Mouse (Mus musculus): Measurements from ENCODE around the gene Mb21d2. TPM values are rescaled to one million over a fixed set of nuclear protein-coding genes. Genes with fewer than 3 reads are reported as not detected.

Mb21d2 gene
- polyA plus RNA-seq, 1 experiment from 2014 or later = 10.9 TPM

GRCm38 (mm10) chr16:28859009-28859288, 70.5 kb downstream of the Mb21d2 start:
- H3K27ac ChIP-seq (ENCODE audit: low read depth, low read length) = no peak overlapping the region
- H3K9ac ChIP-seq (ENCODE audit: low read length) = no peak overlapping the region
- no peak for ATAC-seq
- no peaks in the 10 kb centered on the region for H3K27me3 ChIP-seq (replicated peaks; ENCODE audit: control insufficient read depth, insufficient read depth, low read length)
- no peaks in the 10 kb centered on the region for H3K9me3 ChIP-seq (replicated peaks; ENCODE audit: control insufficient read depth, low read length)
- H3K4me1 ChIP-seq (ENCODE audit: control insufficient read depth, insufficient read depth, low read length) = peaks cover 12% of the 10 kb centered on the region
- H3K4me3 ChIP-seq (ENCODE audit: low read depth, low read length) = no peak overlapping the region
- DNase-seq (ENCODE audit: low spot score) = no peak
- H3K36me3 ChIP-seq (ENCODE audit: control insufficient read depth, insufficient read depth, low read length) = no peaks in the 10 kb centered on the region
- 78% methylated on average over 7 of the region's 7 CpGs for WGBS
- no peak overlapping the region for H3K4me2 ChIP-seq (ENCODE audit: low read length)

GRCm38 (mm10) chr16:28858210-28859008, 71.1 kb downstream of the Mb21d2 start:
- Histone ChIP-seq H3K4me2 (ENCODE audit: low read length) (no peak overlapping the region), H3K9ac (ENCODE audit: low read length) (no peak overlapping the region), H3K9me3 (replicated peaks; ENCODE audit: control insufficient read depth, low read length) (no peaks in the 10 kb centered on the region), H3K36me3 (ENCODE audit: control insufficient read depth, insufficient read depth, low read length) (no peaks in the 10 kb centered on the region), H3K27ac (ENCODE audit: low read depth, low read length) (no peak overlapping the region), H3K4me3 (ENCODE audit: low read depth, low read length) (no peak overlapping the region), H3K27me3 (replicated peaks; ENCODE audit: control insufficient read depth, insufficient read depth, low read length) (no peaks in the 10 kb centered on the region; the same call in 1 of the 2 replicates), H3K4me1 (ENCODE audit: control insufficient read depth, insufficient read depth, low read length) (peaks cover 12% of the 10 kb centered on the region)
- 68% methylated on average over 18 of the region's 18 CpGs for WGBS
- DNase-seq (ENCODE audit: low spot score) (no peak), ATAC-seq (no peak)

GRCm38 (mm10) chr16:28851409-28851821, 78.1 kb downstream of the Mb21d2 start:
- 6% methylated on average over 11 of the region's 11 CpGs for WGBS
- Histone ChIP-seq H3K27ac (ENCODE audit: low read depth, low read length) (no peak overlapping the region), H3K9ac (ENCODE audit: low read length) (no peak overlapping the region), H3K4me1 (ENCODE audit: control insufficient read depth, insufficient read depth, low read length) (peaks cover 5% of the 10 kb centered on the region), H3K4me3 (ENCODE audit: low read depth, low read length) (no peak overlapping the region), H3K36me3 (ENCODE audit: control insufficient read depth, insufficient read depth, low read length) (no peaks in the 10 kb centered on the region), H3K27me3 (replicated peaks; ENCODE audit: control insufficient read depth, insufficient read depth, low read length) (peaks cover 8% of the 10 kb centered on the region; the same call in 1 of the 2 replicates), H3K9me3 (replicated peaks; ENCODE audit: control insufficient read depth, low read length) (no peaks in the 10 kb centered on the region), H3K4me2 (ENCODE audit: low read length) (peak overlapping the region; percentile 30)
- DNase-seq (ENCODE audit: low spot score) (peak; percentile 93), ATAC-seq (peak; percentile 92)

GRCm38 (mm10) chr16:28850881-28851280, 78.6 kb downstream of the Mb21d2 start:
- peaks cover 8% of the 10 kb centered on the region; the same call in 1 of the 2 replicates for H3K27me3 ChIP-seq (replicated peaks; ENCODE audit: control insufficient read depth, insufficient read depth, low read length)
- H3K36me3 ChIP-seq (ENCODE audit: control insufficient read depth, insufficient read depth, low read length) = no peaks in the 10 kb centered on the region
- H3K4me3 ChIP-seq (ENCODE audit: low read depth, low read length) = no peak overlapping the region
- DNase-seq (ENCODE audit: low spot score) (peak; percentile 85), ATAC-seq (peak; percentile 81)
- H3K4me2 ChIP-seq (ENCODE audit: low read length) = peak overlapping the region; percentile 21; the same call in 1 of the 2 replicates
- H3K4me1 ChIP-seq (ENCODE audit: control insufficient read depth, insufficient read depth, low read length) = peaks cover 5% of the 10 kb centered on the region
- WGBS = 29% methylated on average over 14 of the region's 14 CpGs
- no peak overlapping the region for H3K9ac ChIP-seq (ENCODE audit: low read length)
- H3K9me3 ChIP-seq (replicated peaks; ENCODE audit: control insufficient read depth, low read length) = no peaks in the 10 kb centered on the region
- H3K27ac ChIP-seq (ENCODE audit: low read depth, low read length) = no peak overlapping the region

GRCm38 (mm10) chr16:28846123-28846522, 83.3 kb downstream of the Mb21d2 start:
- Histone ChIP-seq H3K4me2 (ENCODE audit: low read length) (no peak overlapping the region), H3K9ac (ENCODE audit: low read length) (no peak overlapping the region), H3K27ac (ENCODE audit: low read depth, low read length) (no peak overlapping the region), H3K4me1 (ENCODE audit: control insufficient read depth, insufficient read depth, low read length) (no peaks in the 10 kb centered on the region; the same call in 1 of the 2 replicates), H3K27me3 (replicated peaks; ENCODE audit: control insufficient read depth, insufficient read depth, low read length) (peaks cover 8% of the 10 kb centered on the region; the same call in 1 of the 2 replicates), H3K9me3 (replicated peaks; ENCODE audit: control insufficient read depth, low read length) (no peaks in the 10 kb centered on the region), H3K4me3 (ENCODE audit: low read depth, low read length) (no peak overlapping the region), H3K36me3 (ENCODE audit: control insufficient read depth, insufficient read depth, low read length) (no peaks in the 10 kb centered on the region)
- ATAC-seq (no peak), DNase-seq (ENCODE audit: low spot score) (no peak)
- 90% methylated on average over 11 of the region's 11 CpGs for WGBS

GRCm38 (mm10) chr16:28845336-28845735, 84.1 kb downstream of the Mb21d2 start:
- no peaks in the 10 kb centered on the region for H3K9me3 ChIP-seq (replicated peaks; ENCODE audit: control insufficient read depth, low read length)
- 90% methylated on average over 3 of the region's 3 CpGs for WGBS
- ATAC-seq (no peak), DNase-seq (ENCODE audit: low spot score) (no peak)
- no peak overlapping the region for H3K27ac ChIP-seq (ENCODE audit: low read depth, low read length)
- H3K27me3 ChIP-seq (replicated peaks; ENCODE audit: control insufficient read depth, insufficient read depth, low read length) = peaks cover 8% of the 10 kb centered on the region; the same call in 1 of the 2 replicates
- no peaks in the 10 kb centered on the region; the same call in 1 of the 2 replicates for H3K4me1 ChIP-seq (ENCODE audit: control insufficient read depth, insufficient read depth, low read length)
- H3K9ac ChIP-seq (ENCODE audit: low read length) = no peak overlapping the region
- no peaks in the 10 kb centered on the region for H3K36me3 ChIP-seq (ENCODE audit: control insufficient read depth, insufficient read depth, low read length)
- no peak overlapping the region for H3K4me2 ChIP-seq (ENCODE audit: low read length)
- H3K4me3 ChIP-seq (ENCODE audit: low read depth, low read length) = no peak overlapping the region

GRCm38 (mm10) chr16:28841102-28841501, 88.4 kb downstream of the Mb21d2 start:
- H3K36me3 ChIP-seq (ENCODE audit: control insufficient read depth, insufficient read depth, low read length) = no peaks in the 10 kb centered on the region
- H3K4me1 ChIP-seq (ENCODE audit: control insufficient read depth, insufficient read depth, low read length) = no peaks in the 10 kb centered on the region; the same call in 1 of the 2 replicates
- WGBS = 11% methylated on average over 11 of the region's 11 CpGs
- no peak overlapping the region for H3K4me2 ChIP-seq (ENCODE audit: low read length)
- peaks cover 5% of the 10 kb centered on the region; the same call in 1 of the 2 replicates for H3K27me3 ChIP-seq (replicated peaks; ENCODE audit: control insufficient read depth, insufficient read depth, low read length)
- peak; percentile 51 for ATAC-seq
- no peak overlapping the region for H3K27ac ChIP-seq (ENCODE audit: low read depth, low read length)
- peak; percentile 75 for DNase-seq (ENCODE audit: low spot score)
- no peaks in the 10 kb centered on the region for H3K9me3 ChIP-seq (replicated peaks; ENCODE audit: control insufficient read depth, low read length)
- no peak overlapping the region for H3K9ac ChIP-seq (ENCODE audit: low read length)
- H3K4me3 ChIP-seq (ENCODE audit: low read depth, low read length) = no peak overlapping the region

GRCm38 (mm10) chr16:28840075-28840974, 89.1 kb downstream of the Mb21d2 start:
- ATAC-seq = peak; percentile 74
- WGBS = 66% methylated on average over 24 of the region's 24 CpGs

More at GRCm38 (mm10) chr16:28840075-28840974, 89.1 kb downstream of the Mb21d2 start:
- Histone ChIP-seq H3K9ac (ENCODE audit: low read length) (no peak overlapping the region), H3K27me3 (replicated peaks; ENCODE audit: control insufficient read depth, insufficient read depth, low read length) (peaks cover 5% of the 10 kb centered on the region; the same call in 1 of the 2 replicates), H3K9me3 (replicated peaks; ENCODE audit: control insufficient read depth, low read length) (no peaks in the 10 kb centered on the region), H3K36me3 (ENCODE audit: control insufficient read depth, insufficient read depth, low read length) (no peaks in the 10 kb centered on the region), H3K4me2 (ENCODE audit: low read length) (no peak overlapping the region), H3K27ac (ENCODE audit: low read depth, low read length) (no peak overlapping the region), H3K4me3 (ENCODE audit: low read depth, low read length) (no peak overlapping the region), H3K4me1 (ENCODE audit: control insufficient read depth, insufficient read depth, low read length) (no peaks in the 10 kb centered on the region; the same call in 1 of the 2 replicates)
- DNase-seq (ENCODE audit: low spot score) = peak; percentile 88

All from forebrain, embryonic 14.5 days (tissue).